Mouse (Mus musculus) adrenal gland, postnatal 10 days (tissue): ENCODE measurements around the gene Emc3. TPM values are rescaled to one million over a fixed set of nuclear protein-coding genes. Genes with fewer than 3 reads are reported as not detected.

Experiments used
- DNase-seq: peaks from one replicate; pipeline ENCODE4 v3.0.0; 2021; ENCODE audit warnings: mixed read lengths
- long read RNA-seq, 2 experiments: library from polyadenylated mRNA; stranded (forward); transcript quantifications; one replicate each; pipeline ENCODE4 v2.0.0; 2021
- total RNA-seq, 2 experiments: library from RNA; stranded (reverse); gene quantifications; 2 replicates each; pipeline ENCODE4 v1.2.3; 2021

Emc3 gene
- 10 to 100 TPM; 76.9 to 81.2 TPM for total RNA-seq
- long read RNA-seq, experiment 1, transcript Emc3-201 (8 exons, 1,985 nt): major isoform, 201 of 221 reads
- long read RNA-seq, experiment 1, partial matches to known transcripts: 4 of 221 reads
- long read RNA-seq, experiment 1, other reads (novel, unspliced or antisense): 14 of 221 reads
- long read RNA-seq, experiment 2, transcript Emc3-201 (8 exons, 1,985 nt): major isoform, 110 of 117 reads
- long read RNA-seq, experiment 2, partial matches to known transcripts: 2 of 117 reads
- long read RNA-seq, experiment 2, other reads (novel, unspliced or antisense): 4 of 117 reads

DNA sequence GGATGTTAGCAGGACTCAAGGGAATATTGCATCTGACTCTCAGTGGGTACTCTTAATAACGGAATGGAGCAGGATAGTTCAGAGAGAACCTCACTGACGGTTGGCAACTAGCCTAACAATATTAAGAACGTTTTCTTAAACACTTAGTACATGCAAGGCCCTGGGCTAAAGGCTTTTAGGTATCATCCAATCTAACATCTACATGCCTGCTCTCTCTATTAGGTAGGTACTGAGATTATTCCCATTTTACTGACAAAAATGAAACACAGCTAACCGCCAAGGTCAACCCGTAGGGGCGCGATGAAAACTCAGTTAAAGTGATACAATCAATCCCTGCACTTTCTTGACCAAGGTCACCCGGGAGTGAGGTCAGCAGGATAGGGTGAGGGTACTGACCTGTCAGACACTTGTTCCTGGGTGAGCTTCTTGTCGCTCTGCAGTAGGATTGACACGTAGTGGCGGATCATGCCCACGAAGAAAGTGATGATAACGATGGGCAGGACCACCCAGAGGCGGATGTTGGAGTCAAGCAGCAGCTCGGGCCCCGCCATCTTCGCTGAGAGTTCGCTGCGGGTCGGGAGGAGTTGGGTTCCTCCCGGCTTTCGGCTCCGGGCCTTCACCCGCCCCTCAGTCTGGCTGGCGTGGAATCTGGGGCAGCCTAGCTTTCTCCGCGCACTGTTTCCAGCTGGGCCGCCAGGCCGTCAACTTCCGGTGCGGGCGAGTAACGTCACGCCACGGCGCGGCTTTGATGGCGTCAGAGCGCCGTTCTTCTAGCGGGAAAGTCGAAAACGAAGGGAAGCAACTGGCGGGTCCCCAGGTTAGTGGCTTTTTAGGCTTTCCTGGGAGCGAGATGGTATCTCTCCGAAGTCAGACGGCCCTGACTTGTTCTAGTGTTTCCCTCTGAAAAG lies at the start of gene Emc3, which contains the start of gene Fancd2:
Gene Emc3, minus strand, starts transcription at position 721 of the 908 bp plus-strand sequence.
Gene Fancd2, plus strand, starts transcription at position 751 of the 908 bp plus-strand sequence.
- peak; percentile 98 for DNase-seq

DNA sequence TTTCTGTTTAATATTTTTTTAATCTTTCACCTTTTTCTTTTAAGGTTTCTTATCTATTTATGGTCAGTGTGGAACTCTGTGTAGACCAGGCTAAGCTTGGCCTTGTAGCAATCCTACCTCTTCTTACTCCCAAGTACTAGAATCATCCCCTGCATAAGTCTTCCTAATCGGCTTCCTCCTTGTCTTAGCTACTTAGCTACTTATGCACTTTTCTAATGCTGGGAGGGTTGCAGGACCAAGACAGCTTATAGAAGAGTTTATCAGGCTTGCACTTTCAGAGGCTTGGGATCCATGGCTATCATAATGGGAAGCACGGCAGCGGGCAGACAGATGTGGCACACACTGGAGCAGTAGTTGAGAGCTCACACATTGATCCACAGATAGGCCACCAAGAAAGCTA lies 47.9 kb upstream of the Emc3 start:
- DNase-seq: no peak

DNA sequence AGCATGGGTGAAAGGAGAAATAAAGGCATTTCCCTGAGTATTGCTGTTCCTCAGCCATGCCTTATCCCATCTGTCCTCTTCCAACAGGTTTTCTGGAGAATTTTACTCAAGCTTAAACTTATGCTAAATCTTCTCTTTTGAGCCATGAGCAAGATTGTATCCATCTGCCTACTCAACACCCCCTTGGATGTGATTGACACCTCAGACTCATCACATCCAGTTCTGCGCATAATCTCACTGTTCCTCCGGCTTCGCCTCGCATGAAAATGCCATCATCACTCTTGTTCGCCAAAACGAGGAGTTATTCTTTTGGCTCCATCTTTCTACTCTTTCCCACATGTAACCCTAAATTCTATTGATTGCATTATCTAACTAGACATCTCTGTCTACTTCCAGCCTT lies 44.6 kb upstream of the Emc3 start:
- no peak for DNase-seq

DNA sequence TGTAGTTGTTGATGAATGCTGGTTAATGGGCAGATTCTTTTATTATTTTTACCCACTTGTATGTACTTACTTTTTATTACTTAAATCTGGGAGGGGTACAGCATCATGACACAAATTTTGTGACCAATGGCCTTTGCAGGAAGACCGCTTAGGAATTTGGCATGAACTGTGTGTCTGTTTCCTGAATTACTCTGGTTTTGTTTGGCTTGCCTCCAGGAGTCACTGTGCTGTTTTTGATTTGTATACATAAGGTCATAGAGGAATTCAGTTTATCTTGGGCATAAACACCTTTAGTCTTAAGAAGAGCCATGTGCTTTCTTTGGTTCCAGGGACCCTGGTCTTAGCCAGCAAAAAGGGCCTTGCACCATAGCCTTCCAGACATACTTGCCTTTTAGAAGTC lies 33.1 kb upstream of the Emc3 start:
- DNase-seq: no peak

GRCm38 (mm10) chr6:113559736-113560135 lies 28.3 kb upstream of the Emc3 start:
- DNase-seq: no peak

- no peak for DNase-seq
Measured at GRCm38 (mm10) chr6:113543906-113544481, 12.5 kb upstream of the Emc3 start.

- no peak for DNase-seq
Measured at GRCm38 (mm10) chr6:113541610-113542009, 10.2 kb upstream of the Emc3 start.

GRCm38 (mm10) chr6:113534886-113535285 lies 3.4 kb upstream of the Emc3 start:
- no peak for DNase-seq

DNA sequence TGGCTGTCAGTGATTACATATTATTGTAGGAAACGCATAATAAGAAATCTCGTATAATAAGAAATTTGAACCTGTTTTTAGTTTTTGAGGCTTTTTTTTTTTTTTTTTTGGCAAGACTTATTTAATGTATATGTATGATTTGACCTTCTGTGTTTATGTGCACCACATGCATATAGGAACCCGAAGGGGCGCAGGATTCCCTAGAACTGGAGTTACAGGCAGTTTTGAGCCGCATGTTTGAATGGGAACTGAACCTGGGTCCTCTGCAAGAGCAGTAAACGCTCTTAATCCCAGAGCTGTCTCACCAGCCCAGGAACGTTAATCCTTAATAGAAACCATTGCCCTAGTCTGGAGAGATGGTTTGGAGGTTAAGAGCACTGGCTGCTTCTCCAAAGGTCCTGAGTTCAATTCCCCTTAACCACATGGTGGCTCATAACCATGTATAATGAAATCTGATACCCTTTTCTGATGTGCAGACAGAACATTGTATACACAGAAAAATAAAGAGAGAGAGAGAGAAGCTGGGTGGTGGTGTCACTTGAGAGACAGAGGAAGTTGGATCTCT lies 470 bp upstream of the Emc3 start:
- no peak for DNase-seq

- DNase-seq: no peak
Measured at GRCm38 (mm10) chr6:113523420-113523819, 8.0 kb downstream of the Emc3 start.

GRCm38 (mm10) chr6:113522310-113522709 lies 9.1 kb downstream of the Emc3 start:
- no peak for DNase-seq

- DNase-seq: no peak
Measured at GRCm38 (mm10) chr6:113517434-113518080, 13.9 kb downstream of the Emc3 start.

DNA sequence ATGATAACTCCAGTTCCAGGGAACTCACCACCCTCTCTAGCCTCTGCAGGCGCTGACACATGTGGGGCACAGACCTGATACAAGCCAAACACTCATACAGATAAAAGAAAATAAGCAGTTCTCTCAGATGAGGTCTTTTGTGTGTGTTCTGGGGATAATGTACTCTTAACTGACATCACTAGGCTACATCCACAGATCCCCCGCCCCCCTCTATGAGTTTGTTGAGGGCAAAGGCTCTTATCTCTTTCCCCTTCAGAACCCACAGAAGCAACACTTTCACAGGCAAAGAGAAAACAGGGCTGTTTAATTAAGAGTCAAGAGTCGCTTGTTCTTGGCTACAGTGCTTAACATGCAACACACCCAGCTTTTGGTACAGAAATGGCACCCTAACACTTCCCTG lies 16.9 kb downstream of the Emc3 start:
- no peak for DNase-seq

DNA sequence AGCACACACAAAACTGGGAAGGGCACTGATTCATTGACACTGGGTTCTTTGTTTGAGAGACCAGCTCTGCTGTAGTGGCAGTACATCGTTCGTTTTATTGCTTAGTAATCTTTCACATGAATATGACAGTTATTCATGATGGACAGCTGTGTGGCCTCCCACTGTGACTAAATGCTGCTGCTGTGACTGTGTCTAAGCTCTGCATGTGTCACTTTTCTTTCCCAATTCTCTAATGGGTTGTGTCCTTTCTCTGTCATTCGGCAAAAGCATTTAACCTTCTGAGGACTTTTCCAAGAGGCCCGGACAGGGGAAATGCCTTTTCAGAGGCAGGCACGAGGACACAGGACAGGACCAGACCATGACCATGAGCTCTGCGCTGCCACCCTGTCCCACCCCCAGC lies 17.5 kb downstream of the Emc3 start:
- no peak for DNase-seq

GRCm38 (mm10) chr6:113508947-113509280 lies 22.5 kb downstream of the Emc3 start:
- DNase-seq: no peak

DNA sequence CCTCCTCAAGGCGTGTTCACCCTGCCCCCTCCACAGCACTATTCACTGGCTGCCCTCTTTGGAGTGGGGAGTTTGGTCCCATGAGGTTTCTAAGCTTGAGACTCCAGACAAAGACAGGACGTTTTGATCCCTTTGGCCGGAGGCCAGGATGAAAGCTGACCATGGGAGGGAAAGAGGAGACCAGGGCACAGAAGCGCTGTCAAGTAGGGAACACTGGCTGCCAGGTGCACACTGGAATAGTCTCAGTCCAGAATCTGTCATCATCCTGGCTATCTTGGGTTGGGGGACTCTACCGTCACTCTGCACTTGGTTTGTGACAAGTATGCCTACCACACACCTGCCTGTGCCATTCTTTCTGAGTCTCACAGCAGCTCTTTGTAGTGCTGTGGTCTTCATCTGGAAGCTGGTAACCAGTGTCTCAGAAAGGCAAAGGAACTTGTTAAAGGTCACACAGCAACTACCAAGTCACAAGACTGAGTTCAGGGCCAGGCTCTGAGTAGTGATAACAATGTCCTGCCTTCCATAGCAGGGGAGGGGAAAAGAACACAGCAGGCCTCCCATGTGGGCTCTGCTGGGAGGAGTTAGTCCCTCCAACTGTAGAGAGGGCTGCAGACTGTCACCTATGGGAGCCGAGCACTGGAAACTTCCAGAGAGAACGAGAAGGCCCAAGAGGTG lies 23.0 kb downstream of the Emc3 start:
- DNase-seq: peak; percentile 28

DNA sequence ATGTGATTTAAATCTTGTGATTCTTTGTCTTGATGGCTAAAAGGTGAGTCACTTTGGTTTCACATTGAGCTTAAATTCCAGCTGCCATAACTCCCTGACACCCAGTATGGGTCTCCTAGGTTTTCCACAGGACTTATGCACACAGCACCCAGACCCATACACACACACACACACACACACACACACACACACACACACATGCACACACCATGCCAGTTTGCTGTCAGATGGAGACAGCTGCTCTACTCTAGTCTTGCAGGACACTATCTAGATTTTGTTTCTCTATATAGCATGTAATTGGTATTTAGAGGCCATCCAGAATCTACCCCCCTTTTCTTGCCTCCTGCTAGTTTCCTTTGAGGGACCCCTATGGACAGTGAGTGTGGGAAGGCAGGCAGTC lies 24.3 kb downstream of the Emc3 start:
- no peak for DNase-seq

GRCm38 (mm10) chr6:113505689-113506088 lies 25.8 kb downstream of the Emc3 start:
- DNase-seq: no peak

DNA sequence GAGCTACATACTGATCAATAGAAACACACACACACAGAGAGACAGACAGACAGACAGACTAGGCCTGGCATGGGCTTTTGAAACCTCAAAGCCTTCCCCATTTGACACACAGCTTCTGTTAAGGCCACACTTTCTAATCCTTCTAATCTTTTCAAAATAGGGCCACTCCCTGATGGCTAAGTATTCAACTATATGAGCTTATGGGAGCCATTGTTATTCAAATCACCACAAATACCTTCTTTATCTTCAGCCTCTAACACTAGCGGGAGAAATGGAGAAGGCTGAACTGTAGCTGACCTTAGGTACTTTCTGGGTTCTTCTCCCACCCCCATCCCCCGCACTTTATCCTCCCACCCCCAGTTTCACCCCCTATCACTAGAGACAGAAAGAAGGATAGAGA lies 28.7 kb downstream of the Emc3 start:
- no peak for DNase-seq

DNA sequence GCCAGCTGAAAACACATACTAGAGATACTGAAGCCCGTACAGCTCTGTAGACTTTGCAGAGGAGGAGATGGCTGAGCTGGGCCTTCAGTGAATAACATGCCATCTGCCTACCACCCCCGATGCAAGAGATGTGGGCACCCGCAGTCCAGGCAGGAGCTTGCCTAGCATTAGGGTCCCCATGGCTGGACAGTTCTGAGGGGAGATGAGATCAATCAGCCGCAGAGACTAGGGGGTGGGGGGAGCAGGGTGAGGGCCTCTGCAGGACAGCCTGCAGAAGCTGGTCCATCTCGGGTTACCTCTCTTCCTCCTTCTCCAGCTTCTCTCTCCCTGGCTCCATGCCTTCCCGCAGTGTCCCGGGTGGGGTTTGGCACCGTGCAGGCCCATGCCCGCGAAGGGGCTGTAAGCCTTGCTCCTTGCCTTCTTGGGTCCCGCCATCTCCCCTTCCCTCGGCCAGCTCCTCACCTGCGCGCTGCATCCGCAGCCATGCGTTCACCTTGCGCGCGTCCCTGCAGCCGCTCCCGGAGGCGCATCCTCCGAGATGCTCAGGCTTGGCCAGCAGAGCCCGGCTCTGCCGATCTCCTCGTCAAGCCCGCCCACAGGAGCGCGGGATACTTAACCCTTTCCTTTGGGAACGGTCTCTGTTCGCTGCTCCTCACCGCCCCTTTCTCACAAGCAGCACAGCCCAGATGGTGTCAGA lies 29.9 kb downstream of the Emc3 start, which contains the start of gene Prrt3:
Gene Prrt3, minus strand, starts transcription at position 544 of the 697 bp plus-strand sequence.
- no peak for DNase-seq

- no peak for DNase-seq
Measured at GRCm38 (mm10) chr6:113499346-113499745, 32.1 kb downstream of the Emc3 start.
